Mouse (Mus musculus): ENCODE measurements around the gene Gm28038. TPM values are rescaled to one million over a fixed set of nuclear protein-coding genes. Genes with fewer than 3 reads are reported as not detected.

Gm28038 gene
- polyA plus RNA-seq, 1 experiment from 2014 or later, result not detected

DNA sequence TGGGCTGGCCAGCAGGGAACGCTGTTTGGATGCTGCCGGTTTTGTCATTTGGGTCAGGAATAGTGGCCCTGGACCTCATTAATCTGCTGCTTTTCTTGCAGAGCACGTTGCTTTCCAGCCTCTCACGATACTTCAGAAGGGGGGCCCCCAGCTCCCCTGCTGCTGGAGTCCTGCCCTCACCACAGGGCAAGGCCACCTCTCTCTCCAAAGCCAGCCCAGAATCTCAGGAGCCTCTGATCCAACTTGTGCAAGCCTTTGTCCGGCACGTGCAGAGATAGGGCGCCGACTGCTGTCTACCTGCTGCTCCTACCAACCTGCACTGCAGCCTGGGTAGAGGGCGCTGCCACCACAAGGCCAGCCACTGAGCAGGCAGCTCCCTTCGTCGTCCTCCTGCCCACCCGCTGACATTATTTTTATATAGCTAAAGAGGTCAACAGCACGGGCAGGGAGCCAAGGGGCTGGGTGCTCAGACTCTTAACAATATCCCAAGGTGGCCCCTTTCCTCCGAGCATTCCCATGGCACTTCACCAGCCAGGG lies 62.8 kb downstream of the Gm28038 start:
- H3K4me1 ChIP-seq (ENCODE audit: insufficient read depth, low read depth, low read length), result no peaks in the 10 kb centered on the region
- DNase-seq (ENCODE audit: low spot score) (peak; percentile 32), ATAC-seq (peak; percentile 54)
- H3K4me3 ChIP-seq (ENCODE audit: low read depth, low read length), result no peak overlapping the region
- H3K9me3 ChIP-seq (ENCODE audit: low read length), result no peaks in the 10 kb centered on the region
- no peaks in the 10 kb centered on the region for H3K27me3 ChIP-seq (replicated peaks; ENCODE audit: insufficient read depth, low read length)
- H3K36me3 ChIP-seq (ENCODE audit: insufficient read depth, low read length), result peaks cover 35% of the 10 kb centered on the region; the same call in 1 of the 2 replicates
- WGBS, result 55% methylated on average over 14 of the region's 14 CpGs
- no peak for TF ChIP-seq EP300 (IDR thresholded peaks at IDR 0.05)
- TF ChIP-seq CTCF (IDR thresholded peaks at IDR 0.05), result peak; percentile 40
- H3K4me2 ChIP-seq (replicated peaks; ENCODE audit: low read depth, low read length), result no peak overlapping the region
- H3K9ac ChIP-seq (replicated peaks; ENCODE audit: low read depth), result no peak overlapping the region
- H3K27ac ChIP-seq (ENCODE audit: low read length), result no peak overlapping the region

DNA sequence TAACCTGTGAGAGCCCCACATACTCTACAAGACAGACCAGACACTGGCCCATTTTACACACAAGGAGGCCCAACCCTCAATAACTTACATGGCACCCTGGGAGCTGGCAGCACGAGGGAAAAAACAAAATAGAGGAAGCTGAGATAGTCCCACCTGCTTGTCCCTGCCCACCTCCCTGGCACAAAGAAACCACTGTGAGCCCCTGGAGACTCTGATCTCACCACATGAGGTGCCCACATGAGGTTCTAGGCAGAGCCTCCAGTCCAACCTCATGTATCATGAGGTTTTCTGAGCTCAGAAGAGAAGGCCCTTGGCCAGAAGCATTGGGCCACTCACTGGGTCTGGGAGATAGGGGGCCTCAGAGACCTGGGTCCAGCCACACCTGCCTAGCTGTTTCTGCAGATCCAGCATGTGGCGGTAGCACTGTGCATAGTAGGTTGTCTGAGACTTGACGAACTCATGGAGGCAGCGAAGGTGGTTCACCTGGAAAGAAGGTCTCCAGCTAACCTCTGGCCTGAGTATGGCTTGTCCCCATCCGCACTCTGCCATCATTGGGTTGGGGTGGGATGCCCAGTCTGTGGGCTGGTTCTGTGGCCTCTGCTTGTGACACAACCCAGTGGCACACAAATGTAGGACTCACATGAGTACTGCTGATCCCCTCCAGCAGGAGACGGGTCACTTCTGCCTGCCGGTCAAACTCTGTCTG lies 65.3 kb downstream of the Gm28038 start:
- Histone ChIP-seq H3K36me3 (ENCODE audit: insufficient read depth, low read length) (peaks cover 31% of the 10 kb centered on the region), H3K4me2 (replicated peaks; ENCODE audit: low read depth, low read length) (no peak overlapping the region), H3K27ac (ENCODE audit: low read length) (no peak overlapping the region), H3K27me3 (replicated peaks; ENCODE audit: insufficient read depth, low read length) (no peaks in the 10 kb centered on the region), H3K9ac (replicated peaks; ENCODE audit: low read depth) (no peak overlapping the region), H3K4me3 (ENCODE audit: low read depth, low read length) (no peak overlapping the region), H3K4me1 (ENCODE audit: insufficient read depth, low read depth, low read length) (no peaks in the 10 kb centered on the region), H3K9me3 (ENCODE audit: low read length) (no peaks in the 10 kb centered on the region)
- no peak for TF ChIP-seq EP300 (IDR thresholded peaks at IDR 0.05)
- TF ChIP-seq CTCF (IDR thresholded peaks at IDR 0.05), result no peak
- DNase-seq (ENCODE audit: low spot score) (no peak), ATAC-seq (no peak)
- WGBS, result 88% methylated on average over 7 of the region's 7 CpGs

DNA sequence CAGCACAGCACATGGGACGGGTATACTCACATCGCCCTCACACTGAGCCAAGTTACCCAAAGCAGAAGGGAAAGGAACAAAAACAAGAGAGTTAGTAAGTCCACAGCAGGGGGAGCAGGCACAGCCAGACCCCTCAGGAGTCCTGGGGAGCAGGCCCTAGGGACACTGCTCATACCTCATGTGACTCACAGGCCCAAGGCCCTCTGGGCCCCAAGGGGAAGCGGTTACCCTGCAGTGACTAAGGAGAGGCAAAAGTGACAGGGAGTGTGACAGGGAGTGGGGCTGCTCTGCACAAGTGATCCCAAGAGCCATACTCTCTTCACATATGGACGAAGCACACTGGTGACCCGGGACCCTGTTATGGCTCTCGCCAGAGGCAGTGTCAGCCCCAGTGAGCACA lies 68.4 kb downstream of the Gm28038 start:
- no peaks in the 10 kb centered on the region for H3K9me3 ChIP-seq (ENCODE audit: low read length)
- H3K4me1 ChIP-seq (ENCODE audit: insufficient read depth, low read depth, low read length), result no peaks in the 10 kb centered on the region
- ATAC-seq (no peak), DNase-seq (ENCODE audit: low spot score) (no peak)
- no peak overlapping the region for H3K9ac ChIP-seq (replicated peaks; ENCODE audit: low read depth)
- no peaks in the 10 kb centered on the region for H3K27me3 ChIP-seq (replicated peaks; ENCODE audit: insufficient read depth, low read length)
- TF ChIP-seq CTCF (IDR thresholded peaks at IDR 0.05) (no peak), EP300 (IDR thresholded peaks at IDR 0.05) (no peak)
- no peak overlapping the region for H3K27ac ChIP-seq (ENCODE audit: low read length)
- peaks cover 21% of the 10 kb centered on the region for H3K36me3 ChIP-seq (ENCODE audit: insufficient read depth, low read length)
- 92% methylated on average over 6 of the region's 6 CpGs for WGBS
- H3K4me2 ChIP-seq (replicated peaks; ENCODE audit: low read depth, low read length), result no peak overlapping the region
- no peak overlapping the region for H3K4me3 ChIP-seq (ENCODE audit: low read depth, low read length)

Other genes with a start within 250 kb of the Gm28038 start
- gene Wdr34, start 232.2 kb upstream of the Gm28038 start, polyA plus RNA-seq (2015; fragmentation: Nextera tagmentation; extraction: Ambion mirVana), result 15.2 and 19.5 TPM in 2 replicates
- gene Set, start 223.7 kb upstream of the Gm28038 start, polyA plus RNA-seq (2015; fragmentation: Nextera tagmentation; extraction: Ambion mirVana), result 167 and 186 TPM in 2 replicates
- 9.8 and 11.0 TPM in 2 replicates for gene Pkn3, start 203.4 kb upstream of the Gm28038 start, polyA plus RNA-seq (2015; fragmentation: Nextera tagmentation; extraction: Ambion mirVana)
- 37.7 and 40.0 TPM in 2 replicates for gene Zdhhc12, start 187.4 kb upstream of the Gm28038 start, polyA plus RNA-seq (2015; fragmentation: Nextera tagmentation; extraction: Ambion mirVana)
- 4.9 and 5.0 TPM in 2 replicates for gene Zer1, start 156.5 kb upstream of the Gm28038 start, polyA plus RNA-seq (2015; fragmentation: Nextera tagmentation; extraction: Ambion mirVana)
- gene Tbc1d13, start 147.3 kb upstream of the Gm28038 start, polyA plus RNA-seq (2015; fragmentation: Nextera tagmentation; extraction: Ambion mirVana), result 4.5 and 6.5 TPM in 2 replicates
- gene Endog, start 109.5 kb upstream of the Gm28038 start, polyA plus RNA-seq (2015; fragmentation: Nextera tagmentation; extraction: Ambion mirVana), result 19.6 and 24.4 TPM in 2 replicates
- 21.7 and 23.4 TPM in 2 replicates for gene Spout1, start 102.6 kb upstream of the Gm28038 start, polyA plus RNA-seq (2015; fragmentation: Nextera tagmentation; extraction: Ambion mirVana)
- 12.7 and 17.1 TPM in 2 replicates for gene Kyat1, start 75.2 kb upstream of the Gm28038 start, polyA plus RNA-seq (2015; fragmentation: Nextera tagmentation; extraction: Ambion mirVana)
- gene Lrrc8a, start 43.3 kb upstream of the Gm28038 start, polyA plus RNA-seq (2015; fragmentation: Nextera tagmentation; extraction: Ambion mirVana), result 58.2 and 68.8 TPM in 2 replicates
- gene Gm28035, start 40.5 kb upstream of the Gm28038 start, polyA plus RNA-seq (2015; fragmentation: Nextera tagmentation; extraction: Ambion mirVana), result 0.12 and 0.21 TPM in 2 replicates
- 9.5 and 13.4 TPM in 2 replicates for gene Phyhd1, start 14.8 kb upstream of the Gm28038 start, polyA plus RNA-seq (2015; fragmentation: Nextera tagmentation; extraction: Ambion mirVana)
- gene Dolk, start 5.3 kb downstream of the Gm28038 start, polyA plus RNA-seq (2015; fragmentation: Nextera tagmentation; extraction: Ambion mirVana), result 24.1 TPM in 2 replicates
- gene Nup188, start 5.4 kb downstream of the Gm28038 start, polyA plus RNA-seq (2015; fragmentation: Nextera tagmentation; extraction: Ambion mirVana), result 8.9 and 9.9 TPM in 2 replicates
- gene Sh3glb2, start 78.3 kb downstream of the Gm28038 start, polyA plus RNA-seq (2015; fragmentation: Nextera tagmentation; extraction: Ambion mirVana), result 58.9 and 64.9 TPM in 2 replicates
- 13.8 and 14.9 TPM in 2 replicates for gene Miga2, start 83.2 kb downstream of the Gm28038 start, polyA plus RNA-seq (2015; fragmentation: Nextera tagmentation; extraction: Ambion mirVana)
- 25.0 and 26.1 TPM in 2 replicates for gene Dolpp1, start 111.2 kb downstream of the Gm28038 start, polyA plus RNA-seq (2015; fragmentation: Nextera tagmentation; extraction: Ambion mirVana)
- gene Crat, start 134.8 kb downstream of the Gm28038 start, polyA plus RNA-seq (2015; fragmentation: Nextera tagmentation; extraction: Ambion mirVana), result 36.5 and 37.4 TPM in 2 replicates
- gene Ptpa, start 135.0 kb downstream of the Gm28038 start, polyA plus RNA-seq (2015; fragmentation: Nextera tagmentation; extraction: Ambion mirVana), result 88.0 and 93.3 TPM in 2 replicates
- gene Ier5l, start 193.2 kb downstream of the Gm28038 start, polyA plus RNA-seq (2015; fragmentation: Nextera tagmentation; extraction: Ambion mirVana), result 3.6 and 4.0 TPM in 2 replicates

All from lung, postnatal 0 days (tissue).